Mouse (Mus musculus) heart, embryonic 12.5 days (tissue): ENCODE measurements around the gene Dnah3. TPM values are rescaled to one million over a fixed set of nuclear protein-coding genes. Genes with fewer than 3 reads are reported as not detected.

Experiments
- ATAC-seq: fragments of 200-750 bp; cut with Nextera tagmentation; 2 replicates; pipeline ENCODE4 v1.8.0; 2017; ENCODE audit warnings: moderate TSS enrichment, moderate library complexity; ENCODE audit not compliant: insufficient number of reproducible peaks, low FRiP score
- H3K27ac ChIP-seq: fragments of 300-500 bp; sonication (generic); 2 replicates; pipeline ENCODE4 v1.5.1; 2016; ENCODE audit warnings: mild to moderate bottlenecking, moderate library complexity; ENCODE audit not compliant: poor library complexity, severe bottlenecking
- H3K27me3 ChIP-seq: fragments of 300-500 bp; sonication (generic); replicated peaks from 2 replicates; pipeline ENCODE4 v1.6.1; 2016; ENCODE audit warnings: mild to moderate bottlenecking, moderate library complexity
- H3K36me3 ChIP-seq: fragments of 300-500 bp; sonication (generic); 2 replicates; pipeline ENCODE4 v1.6.1; 2016; ENCODE audit warnings: mild to moderate bottlenecking, moderate library complexity
- H3K4me1 ChIP-seq: fragments of 300-500 bp; sonication (generic); replicated peaks from 2 replicates; pipeline ENCODE4 v1.6.1; 2016; ENCODE audit warnings: mild to moderate bottlenecking
- H3K4me2 ChIP-seq: fragments of 300-500 bp; sonication (generic); 2 replicates; pipeline ENCODE4 v1.6.1; 2016; ENCODE audit warnings: mild to moderate bottlenecking, moderate library complexity
- H3K4me3 ChIP-seq: fragments of 300-500 bp; sonication (generic); 2 replicates; pipeline ENCODE4 v1.5.1; 2016; ENCODE audit warnings: mild to moderate bottlenecking
- H3K9ac ChIP-seq: fragments of 300-500 bp; sonication (generic); 2 replicates; pipeline ENCODE4 v1.6.1; 2016; ENCODE audit warnings: mild to moderate bottlenecking, moderate library complexity
- H3K9me3 ChIP-seq: fragments of 300-500 bp; sonication (generic); replicated peaks from 2 replicates; pipeline ENCODE4 v1.6.1; 2016; ENCODE audit warnings: mild to moderate bottlenecking, moderate library complexity
- WGBS: fragments of 180-500 bp; shearing (Covaris S2); methylation state at CpG from one replicate; pipeline ENCODE4 v1.1.7; 2016; 5-methylcytosine and 5-hydroxymethylcytosine counted together
- polyA plus RNA-seq: library from polyadenylated mRNA; unstranded; fragments of >200 nt; fragmentation: Nextera tagmentation; extraction: Ambion mirVana; gene quantifications from 2 replicates; pipeline ENCODE4 v1.2.1, GENCODE M21; 2016

The Dnah3 gene
- polyA plus RNA-seq, 1 experiment from 2014 or later: not detected

- 56% methylated on average over 2 of the region's 2 CpGs for WGBS
- no peaks in the 10 kb centered on the region; the same call in 1 of the 2 replicates for H3K36me3 ChIP-seq
- peaks cover 5% of the 10 kb centered on the region; the same call in 1 of the 2 replicates for H3K4me1 ChIP-seq
- no peaks in the 10 kb centered on the region for H3K27me3 ChIP-seq
- no peak overlapping the region for H3K9ac ChIP-seq
- ATAC-seq: no peak
- H3K9me3 ChIP-seq: no peaks in the 10 kb centered on the region
- H3K4me3 ChIP-seq: no peak overlapping the region
- H3K27ac ChIP-seq: no peak overlapping the region
- H3K4me2 ChIP-seq: no peak overlapping the region
Observed at GRCm38 (mm10) chr7:119873050-119873449, 222.0 kb downstream of the Dnah3 start.

Other genes with a start within 250 kb of the Dnah3 start
- 9.2 and 9.8 TPM in 2 replicates for gene Lyrm1, start 199.4 kb downstream of the Dnah3 start, polyA plus RNA-seq
- 9.9 and 12.9 TPM in 2 replicates for gene Dcun1d3, start 199.0 kb downstream of the Dnah3 start, polyA plus RNA-seq
- 22.3 and 22.6 TPM in 2 replicates for gene Tmem159, start 7.1 kb upstream of the Dnah3 start, polyA plus RNA-seq
- not detected in 2 replicates for gene Zp2, start 50.0 kb upstream of the Dnah3 start, polyA plus RNA-seq
- gene Anks4b, start 78.6 kb upstream of the Dnah3 start, polyA plus RNA-seq: 0.05 TPM in 1 of 2 replicates, not detected in the other
- gene Crym, start 106.8 kb upstream of the Dnah3 start, polyA plus RNA-seq: 0.40 and 0.93 TPM in 2 replicates
- not detected in 2 replicates for gene Abca14, start 108.7 kb upstream of the Dnah3 start, polyA plus RNA-seq
- gene Abca15, start 233.4 kb upstream of the Dnah3 start, polyA plus RNA-seq: not detected in 2 replicates